ENCODE assay signal across 24 mouse cellular contexts in genomic region chr3:124849915-124850314, GRCm38 (mm10).
"Had no signal": no experiment of that assay in that cellular context is flagged by ENCODE, and none has a peak within 500 bp of the region (broad histone marks: within the 10 kb centered on the region; RNA-seq: fewer than 3 reads in every experiment).

No protein-coding gene starts in this region.

- ATAC-seq: hindbrain, embryonic 16.5 days; inflammation-experienced regulatory T-cells, adult 6 months; intestine, embryonic 15.5 days; intestine, postnatal 0 days; liver, embryonic 12.5 days had no signal

- H3K9ac ChIP-seq: hindbrain, embryonic 12.5 days; hindbrain, embryonic 14.5 days; intestine, embryonic 15.5 days; limb, embryonic 15.5 days; liver, embryonic 12.5 days; liver, embryonic 14.5 days had no signal

- H3K27ac ChIP-seq: heart, adult 2 months; hindbrain, embryonic 10.5 days; hindbrain, embryonic 12.5 days; hindbrain, embryonic 14.5 days; intestine, embryonic 15.5 days; layer of hippocampus, adult 2 months; left cerebral cortex, adult 2 months; limb, embryonic 15.5 days; liver, embryonic 12.5 days; liver, embryonic 14.5 days had no signal

- H3K27me3 ChIP-seq: hindbrain, embryonic 12.5 days; intestine, embryonic 15.5 days; limb, embryonic 15.5 days; liver, embryonic 12.5 days had no signal

- H3K36me3 ChIP-seq: hindbrain, embryonic 10.5 days; hindbrain, embryonic 12.5 days; intestine, embryonic 15.5 days; limb, embryonic 15.5 days; liver, embryonic 12.5 days had no signal

- DNase-seq: gastrocnemius, postnatal 14 days; gastrocnemius, postnatal 36 days; heart, adult 11 months; heart, adult 2 months; heart, postnatal 10 days; heart, postnatal 4 days; kidney, adult 18-20 months; kidney, adult 8-10 months; kidney, postnatal 25 days; kidney, postnatal 4 days; lung, adult 18-20 months had no signal

- H3K9me3 ChIP-seq: hindbrain, embryonic 10.5 days; hindbrain, embryonic 12.5 days; intestine, embryonic 15.5 days; limb, embryonic 15.5 days; liver, embryonic 12.5 days had no signal

- H3K4me2 ChIP-seq: heart, embryonic 11.5 days; hindbrain, embryonic 12.5 days; hindbrain, embryonic 14.5 days; intestine, embryonic 15.5 days; limb, embryonic 15.5 days; liver, embryonic 12.5 days had no signal

- H3K4me3 ChIP-seq: heart, adult 2 months; hindbrain, embryonic 10.5 days; hindbrain, embryonic 12.5 days; intestine, embryonic 15.5 days; layer of hippocampus, adult 2 months; left cerebral cortex, adult 2 months; limb, embryonic 15.5 days; liver, embryonic 12.5 days had no signal

- H3K4me1 ChIP-seq: hindbrain, embryonic 10.5 days; hindbrain, embryonic 12.5 days; intestine, embryonic 15.5 days; limb, embryonic 15.5 days; liver, embryonic 12.5 days had no signal
